ENCODE assay signal across 34 mouse cellular contexts in genomic region chr1:62666780-62667179, GRCm38 (mm10).
"Had no signal": no experiment of that assay in that cellular context is flagged by ENCODE, and none has a peak within 500 bp of the region (broad histone marks: within the 10 kb centered on the region; RNA-seq: fewer than 3 reads in every experiment).

No protein-coding gene starts in this region.

- H3K4me3 ChIP-seq: heart, embryonic 10.5 days; heart, embryonic 12.5 days; heart, embryonic 15.5 days; hindbrain, embryonic 10.5 days; hindbrain, embryonic 12.5 days; hindbrain, embryonic 13.5 days; hindbrain, embryonic 15.5 days; intestine, embryonic 15.5 days; kidney, embryonic 15.5 days; layer of hippocampus, adult 2 months; left cerebral cortex, adult 2 months had no signal

- H3K9me3 ChIP-seq: heart, embryonic 15.5 days; intestine, embryonic 15.5 days had no signal

- H3K4me2 ChIP-seq: heart, embryonic 12.5 days; heart, embryonic 15.5 days; hindbrain, embryonic 12.5 days; hindbrain, embryonic 13.5 days; hindbrain, embryonic 14.5 days; hindbrain, embryonic 15.5 days; intestine, embryonic 15.5 days; kidney, embryonic 15.5 days had no signal

- H3K36me3 ChIP-seq: heart, embryonic 10.5 days; heart, embryonic 15.5 days; hindbrain, embryonic 10.5 days; hindbrain, embryonic 12.5 days; hindbrain, embryonic 13.5 days; hindbrain, embryonic 15.5 days; intestine, embryonic 15.5 days; kidney, embryonic 15.5 days had no signal

- DNase-seq: heart, postnatal 10 days; heart, postnatal 14 days; heart, postnatal 36 days; heart, postnatal 4 days; kidney, adult 11 months; kidney, adult 18-20 months; kidney, adult 2 months; kidney, adult 8-10 months; kidney, adult 9 months; kidney, postnatal 10 days; kidney, postnatal 14 days; kidney, postnatal 25 days; kidney, postnatal 36 days; kidney, postnatal 4 days; layer of hippocampus, adult 9-11 months; layer of hippocampus, postnatal 36 days had no signal

- H3K27ac ChIP-seq: heart, embryonic 15.5 days; hindbrain, embryonic 12.5 days; hindbrain, embryonic 13.5 days; hindbrain, embryonic 14.5 days; hindbrain, embryonic 15.5 days; hindbrain, postnatal 0 days; intestine, embryonic 15.5 days; kidney, embryonic 15.5 days; kidney, postnatal 0 days; layer of hippocampus, adult 2 months; left cerebral cortex, adult 2 months had no signal

- H3K27me3 ChIP-seq: heart, embryonic 12.5 days; heart, embryonic 15.5 days; hindbrain, embryonic 12.5 days; hindbrain, embryonic 13.5 days; hindbrain, embryonic 15.5 days; intestine, embryonic 15.5 days; kidney, embryonic 15.5 days had no signal

- H3K9ac ChIP-seq: heart, embryonic 12.5 days; heart, embryonic 15.5 days; hindbrain, embryonic 12.5 days; hindbrain, embryonic 13.5 days; hindbrain, embryonic 14.5 days; hindbrain, embryonic 15.5 days; intestine, embryonic 15.5 days; kidney, embryonic 15.5 days had no signal

- ATAC-seq: hindbrain, embryonic 16.5 days; hindbrain, postnatal 0 days; inflammation-experienced regulatory T-cells, adult 6 months; intestine, embryonic 15.5 days; intestine, embryonic 16.5 days; intestine, postnatal 0 days had no signal

- H3K4me1 ChIP-seq: hindbrain, embryonic 15.5 days; intestine, embryonic 15.5 days had no signal
